Mouse (Mus musculus) liver, embryonic 13.5 days (tissue): Measurements from ENCODE around the gene Exosc5. TPM values are rescaled to one million over a fixed set of nuclear protein-coding genes. Genes with fewer than 3 reads are reported as not detected.

ENCODE experiments used
- polyA plus RNA-seq: library from polyadenylated mRNA; unstranded; fragments of >200 nt; fragmentation: Nextera tagmentation; extraction: Ambion mirVana; gene quantifications from 2 replicates; pipeline ENCODE4 v1.2.1, GENCODE M21; 2015

Gene Exosc5
- polyA plus RNA-seq, 1 experiment from 2014 or later: 68.8 TPM

Other genes starting within 250 kb of the Exosc5 start
- gene Cxcl17, start 246.3 kb upstream of the Exosc5 start, polyA plus RNA-seq: not detected in 2 replicates
- 1.7 and 2.5 TPM in 2 replicates for gene Ceacam1, start 181.6 kb upstream of the Exosc5 start, polyA plus RNA-seq
- gene Ceacam2, start 119.3 kb upstream of the Exosc5 start, polyA plus RNA-seq: 0.03 TPM in 1 of 2 replicates, not detected in the other
- gene Erich4, start 43.3 kb upstream of the Exosc5 start, polyA plus RNA-seq: 0.32 TPM in 2 replicates
- 10.4 and 11.3 TPM in 2 replicates for gene Dmac2, start 39.8 kb upstream of the Exosc5 start, polyA plus RNA-seq
- 2.1 and 2.2 TPM in 2 replicates for gene B3gnt8, start 32.5 kb upstream of the Exosc5 start, polyA plus RNA-seq
- 20.0 and 21.6 TPM in 2 replicates for gene Bckdha, start 183 bp upstream of the Exosc5 start, polyA plus RNA-seq
- 1.0 and 1.1 TPM in 2 replicates for gene Tmem91, start 16.0 kb downstream of the Exosc5 start, polyA plus RNA-seq
- gene B9d2, start 21.6 kb downstream of the Exosc5 start, polyA plus RNA-seq: 21.8 and 25.1 TPM in 2 replicates
- 6.1 and 6.9 TPM in 2 replicates for gene Tgfb1, start 27.8 kb downstream of the Exosc5 start, polyA plus RNA-seq
- gene Ccdc97, start 59.9 kb downstream of the Exosc5 start, polyA plus RNA-seq: 8.8 and 10.7 TPM in 2 replicates
- 31.4 and 36.3 TPM in 2 replicates for gene Hnrnpul1, start 95.6 kb downstream of the Exosc5 start, polyA plus RNA-seq
- gene Axl, start 129.5 kb downstream of the Exosc5 start, polyA plus RNA-seq: 13.3 and 14.5 TPM in 2 replicates
- 0.34 and 0.38 TPM in 2 replicates for gene Cyp2s1, start 157.7 kb downstream of the Exosc5 start, polyA plus RNA-seq
- gene Cyp2b10, start 238.5 kb downstream of the Exosc5 start, polyA plus RNA-seq: 0.05 and 0.06 TPM in 2 replicates